Mouse (Mus musculus) mesoderm, embryonic 11.5 days (tissue): ENCODE results near the gene Wdr4.

Experiments
- DNase-seq: peaks from one replicate; pipeline ENCODE4 v3.0.0-alpha.2; 2012; ENCODE audit warnings: low read depth, low spot score

Wdr4 gene

DNA sequence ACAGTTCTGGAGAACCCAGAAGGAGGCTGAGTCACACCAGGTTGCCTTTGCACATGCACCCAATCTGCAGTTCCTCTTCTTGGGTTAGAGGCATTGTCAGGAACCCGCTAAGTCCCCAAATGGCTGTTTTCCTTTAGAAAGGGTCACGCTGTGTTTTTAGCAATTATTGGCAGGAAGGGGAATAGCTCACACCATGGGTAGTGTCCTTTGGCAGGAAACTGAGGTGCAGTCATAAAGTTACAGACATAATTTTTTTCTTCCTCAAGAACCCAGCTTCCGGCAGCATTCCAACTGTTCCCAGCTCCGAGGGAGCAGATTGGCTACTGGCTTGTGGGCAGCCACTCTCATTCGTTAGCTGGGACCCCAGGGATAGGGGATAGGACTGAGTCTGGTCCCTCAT, 72.0 kb downstream of the Wdr4 start:
- DNase-seq: no peak

GRCm38 (mm10) chr17:31445061-31445731, 74.6 kb downstream of the Wdr4 start:
- DNase-seq: no peak
